Mouse (Mus musculus) cortical plate, adult 2 months (tissue): ENCODE results near the gene Cks1b.

Source experiments
- CTCF ChIP-seq: fragments of 200-500 bp; IDR thresholded peaks from 2 replicates; pipeline ENCODE4 v1.5.1; 2011; ENCODE audit warnings: mild to moderate bottlenecking, control low read depth, low read length; ENCODE audit not compliant: insufficient read depth; ENCODE audit errors: extremely low read depth
- POLR2A ChIP-seq: fragments of 200-500 bp; IDR thresholded peaks from 2 replicates; pipeline ENCODE4 v1.6.1; 2011; ENCODE audit warnings: mild to moderate bottlenecking, low read length, control low read depth; ENCODE audit not compliant: insufficient read depth; ENCODE audit errors: extremely low read depth

DNA sequence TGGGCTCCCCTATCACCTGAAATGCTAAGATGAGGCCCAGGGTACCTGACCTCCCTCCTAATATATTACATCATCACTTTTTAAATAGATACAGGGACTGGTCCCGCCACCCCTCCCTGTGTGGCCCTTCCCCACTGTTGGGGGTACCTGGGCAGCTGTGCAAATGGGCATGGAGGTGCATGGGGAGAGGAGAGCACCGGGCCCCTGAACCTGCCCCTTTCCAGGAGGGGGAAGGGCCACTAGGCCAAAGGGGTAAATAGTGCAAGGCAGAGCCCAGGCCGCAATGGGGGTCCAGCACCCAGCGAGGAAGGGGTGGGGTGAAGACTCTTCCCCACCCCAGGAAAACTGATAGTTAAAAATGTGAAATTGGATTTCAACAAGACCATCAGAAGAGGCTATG, 40.4 kb downstream of the Cks1b start:
- no peak for TF ChIP-seq POLR2A
- TF ChIP-seq CTCF: no peak
